Mouse (Mus musculus): ENCODE measurements around the gene Mapt. TPM values are rescaled to one million over a fixed set of nuclear protein-coding genes. Genes with fewer than 3 reads are reported as not detected.

Gene Mapt
- total RNA-seq, 2 experiments from 2014 or later, result 324 to 330 TPM

DNA sequence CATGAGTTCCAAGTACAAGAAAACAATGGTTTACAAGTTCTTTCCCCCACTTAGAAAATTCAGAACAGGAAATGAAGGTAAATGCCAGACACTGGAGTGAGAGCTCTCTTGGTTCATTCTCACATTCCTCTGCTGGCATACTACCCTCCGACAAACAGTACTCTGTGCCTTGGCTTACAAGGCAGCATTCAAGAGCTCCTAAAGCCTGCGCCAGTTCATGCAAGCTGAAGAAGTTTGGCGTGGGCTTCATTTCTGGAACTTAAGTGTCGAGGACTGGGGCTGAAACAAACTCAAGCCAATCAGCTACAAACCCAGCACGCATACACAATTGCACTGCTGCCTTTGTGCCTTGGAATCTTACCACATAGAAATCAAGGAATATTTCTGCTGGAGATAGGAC is 100.9 kb downstream of the Mapt start:
- no peak for DNase-seq (ENCODE audit: low spot score in 2 of 2)
- intact Hi-C loops (cut with DNase I), result loop anchor here (5.0 kb wide), 1 partner anchor 110 kb away; no protein-coding TSS in a partner anchor

DNA sequence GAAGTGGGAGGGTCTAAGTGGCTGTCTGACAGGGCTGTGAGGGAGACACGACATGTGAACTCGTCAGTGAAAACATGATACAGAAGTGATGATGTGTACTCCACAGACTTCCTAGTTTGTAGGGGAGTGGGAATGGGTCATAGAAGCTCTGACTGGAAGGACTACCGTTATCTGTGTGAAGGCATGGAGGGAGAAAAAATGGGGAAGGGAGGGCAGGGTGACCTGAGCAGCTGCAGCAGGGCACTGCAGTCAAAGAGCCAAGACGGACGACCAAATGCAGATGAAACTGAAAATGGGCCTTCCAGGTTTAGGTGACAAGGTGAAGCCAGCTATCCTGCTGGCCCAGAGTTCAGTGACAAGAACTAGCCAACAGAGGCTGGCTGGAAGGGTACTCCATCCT is 102.9 kb downstream of the Mapt start:
- intact Hi-C loops (cut with DNase I), result loop anchor here (5.0 kb wide), 1 partner anchor 108 kb away; no protein-coding TSS in a partner anchor
- no peak for DNase-seq (ENCODE audit: low spot score in 2 of 2)

DNA sequence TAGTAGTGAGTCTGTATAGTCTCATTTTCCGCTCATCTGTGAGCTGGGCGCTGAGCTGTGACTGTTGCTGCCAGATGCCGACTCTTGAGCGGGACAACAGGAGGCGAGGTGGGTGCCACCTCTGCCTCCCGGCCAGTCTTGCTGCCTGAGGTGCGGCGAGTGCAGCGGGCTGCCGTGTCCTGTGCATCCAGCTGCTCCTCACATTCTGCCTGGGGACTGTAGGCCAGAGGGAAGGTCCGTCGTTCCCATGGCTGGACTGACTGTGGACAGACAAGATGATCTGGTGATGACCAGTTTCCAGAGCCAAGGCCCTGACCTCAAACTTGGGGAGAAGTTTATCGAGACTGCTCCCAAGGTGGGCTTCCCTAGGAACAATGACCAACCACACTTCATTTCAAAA is 103.8 kb downstream of the Mapt start:
- intact Hi-C loops (cut with DNase I), result loop anchor here (5.0 kb wide), 1 partner anchor 107 kb away; no protein-coding TSS in a partner anchor

DNA sequence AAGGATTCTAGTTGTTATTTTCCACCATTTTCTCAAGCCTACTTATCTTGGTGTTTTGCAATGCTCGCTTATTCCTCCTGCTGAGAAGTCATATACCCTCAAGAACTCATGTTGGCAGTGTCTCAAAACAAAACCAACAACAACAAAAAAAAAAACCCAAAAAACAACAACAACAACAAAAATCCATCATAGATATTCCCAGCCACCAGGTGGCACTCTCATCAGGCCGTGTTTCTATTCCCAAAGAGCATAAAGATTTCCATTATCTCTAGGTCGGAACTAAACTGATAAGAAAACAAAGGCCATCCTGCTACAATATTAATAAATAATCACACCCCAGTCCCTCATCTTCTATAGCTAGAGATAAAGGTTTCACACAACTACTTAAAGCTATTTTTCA is 115.7 kb downstream of the Mapt start:
- no peak for DNase-seq (ENCODE audit: low spot score in 2 of 2)
- intact Hi-C loops (cut with DNase I), result loop anchor here (2.0 to 5.0 kb wide), 2 partner anchors 96 to 115 kb away; no protein-coding TSS in a partner anchor

More for the DNA sequence above, 103.8 kb downstream of the Mapt start:
- no peak for DNase-seq (ENCODE audit: low spot score in 2 of 2)

DNA sequence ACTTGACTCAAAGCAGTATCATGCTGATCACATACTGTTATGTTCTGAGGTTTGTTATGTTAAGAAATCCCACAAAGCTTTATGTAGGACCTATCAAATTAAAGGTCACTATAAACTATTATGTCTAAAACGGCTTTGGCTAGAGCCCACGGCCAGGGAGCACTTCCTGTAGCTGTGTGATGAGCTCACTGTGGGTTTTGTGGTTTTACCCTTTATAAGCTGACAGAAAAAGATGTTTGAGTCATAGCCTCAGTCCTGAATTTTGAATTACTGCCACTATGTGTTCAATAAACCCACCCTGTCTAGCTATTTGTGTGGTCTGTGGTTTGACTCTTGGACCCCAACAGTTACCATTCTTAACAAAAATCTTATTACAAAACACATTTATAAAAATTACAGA is 130.6 kb downstream of the Mapt start:
- no peak for DNase-seq (ENCODE audit: low spot score in 2 of 2)
- intact Hi-C loops (cut with DNase I), result no loop called here

DNA sequence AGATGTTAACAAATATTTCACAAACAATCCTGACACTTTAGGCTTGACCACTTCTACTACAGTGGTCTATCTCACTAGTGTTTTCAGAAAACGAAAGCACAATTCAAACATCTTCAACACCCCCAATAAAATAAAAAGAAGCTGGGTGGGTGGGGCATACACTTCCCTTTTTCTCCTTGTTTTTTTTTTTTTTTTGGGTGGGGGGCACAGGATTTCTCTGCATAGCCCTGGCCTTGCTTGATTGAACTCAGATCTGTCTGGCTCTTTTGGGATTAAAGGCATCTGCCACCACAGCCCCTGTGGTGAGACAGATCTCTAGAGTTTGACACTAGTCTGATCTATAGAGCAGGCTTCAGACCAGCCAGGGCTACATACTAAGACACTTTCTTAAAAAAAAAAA is 131.5 kb downstream of the Mapt start:
- DNase-seq (ENCODE audit: low spot score in 2 of 2), result no peak
- intact Hi-C loops (cut with DNase I), result no loop called here

DNA sequence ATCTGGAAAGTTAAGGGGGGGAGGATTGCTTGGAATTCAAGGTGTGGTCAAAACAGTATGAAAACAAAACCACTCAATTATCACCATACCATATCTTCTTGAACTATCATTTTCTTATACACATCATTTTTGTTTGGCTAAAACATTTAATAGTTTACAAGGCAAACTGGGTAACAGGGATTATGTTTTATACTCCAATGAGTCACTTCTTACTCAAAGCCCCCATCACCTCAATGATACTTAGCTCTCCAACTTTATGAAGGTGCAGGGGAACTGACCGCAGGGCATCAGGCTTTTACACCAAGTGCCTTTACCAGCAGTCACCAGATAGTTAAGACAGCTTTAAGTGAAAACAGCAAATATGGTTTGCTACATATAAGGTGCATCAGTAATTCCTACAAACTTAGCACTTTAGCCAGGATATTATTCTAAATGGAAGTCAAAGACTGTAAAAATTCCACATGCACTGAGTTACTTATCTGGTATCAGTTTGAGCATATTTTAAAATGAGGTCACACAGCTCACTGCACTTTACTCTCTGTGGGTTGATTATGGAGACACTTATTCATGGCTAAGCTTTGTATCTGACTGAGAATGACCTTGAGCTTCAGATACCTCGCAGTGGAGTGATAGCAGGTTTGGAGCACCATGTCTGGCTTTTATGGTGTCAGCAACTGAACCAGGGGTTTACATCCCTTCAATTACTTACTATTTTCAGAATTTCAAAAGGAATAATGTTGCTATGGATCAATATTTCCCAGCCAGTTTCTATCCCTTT is 132.8 kb downstream of the Mapt start:
- DNase-seq (ENCODE audit: low spot score in 2 of 2), result no peak
- intact Hi-C loops (cut with DNase I), result no loop called here

DNA sequence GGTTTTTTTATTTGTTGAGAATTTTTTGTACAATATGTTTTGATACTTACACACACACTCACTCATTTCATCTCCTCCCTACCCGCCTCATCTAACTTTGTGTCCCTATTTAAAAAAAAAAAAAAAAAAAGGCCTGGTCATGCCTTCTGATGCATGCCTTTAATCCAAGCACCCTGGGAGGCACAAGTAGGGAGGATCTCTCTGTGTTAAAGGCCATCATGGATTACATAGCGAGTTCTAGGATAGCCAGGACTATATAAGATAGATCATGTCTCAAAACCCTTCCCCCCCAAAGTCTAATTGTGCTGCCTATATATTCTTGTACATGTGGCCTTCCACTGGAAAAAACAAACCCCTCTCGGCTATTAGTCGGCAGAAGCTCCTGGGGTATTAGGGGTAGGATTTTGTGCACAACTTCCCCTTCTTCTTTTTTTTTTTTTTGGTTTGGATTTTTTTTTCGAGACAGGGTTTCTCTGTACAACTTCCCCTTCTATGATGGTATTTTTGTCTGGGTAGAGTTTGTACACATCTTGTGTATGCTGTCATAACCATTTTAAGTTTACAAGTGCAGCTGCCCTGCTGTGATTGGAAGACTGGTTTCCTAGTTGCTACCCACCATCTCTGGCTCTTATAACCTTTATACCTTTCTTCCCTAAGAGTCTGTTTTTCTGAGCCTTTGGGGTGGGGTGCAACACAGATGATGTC is 136.4 kb downstream of the Mapt start:
- intact Hi-C loops (cut with DNase I), result no loop called here

DNA sequence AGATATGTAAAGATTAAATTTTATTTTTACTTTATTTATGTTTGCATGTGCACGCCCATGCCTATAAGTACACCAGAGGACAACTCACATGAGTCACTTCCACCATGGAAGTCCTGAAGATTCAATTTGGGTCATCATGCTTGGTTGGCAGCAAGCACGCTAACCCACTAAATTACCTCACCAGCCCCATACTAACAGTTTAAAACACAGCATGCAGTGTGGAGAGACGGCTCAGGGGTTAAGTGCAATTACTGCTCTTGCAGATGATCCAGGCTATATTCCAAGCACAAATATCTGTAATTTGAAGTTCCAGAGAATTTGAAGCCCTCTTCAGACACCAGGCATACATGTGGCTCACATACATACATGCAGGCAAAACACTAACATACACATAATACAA is 145.1 kb downstream of the Mapt start:
- no peak for DNase-seq (ENCODE audit: low spot score in 2 of 2)
- intact Hi-C loops (cut with DNase I), result no loop called here

More for the DNA sequence above, 136.4 kb downstream of the Mapt start:
- no peak for DNase-seq (ENCODE audit: low spot score in 2 of 2)

DNA sequence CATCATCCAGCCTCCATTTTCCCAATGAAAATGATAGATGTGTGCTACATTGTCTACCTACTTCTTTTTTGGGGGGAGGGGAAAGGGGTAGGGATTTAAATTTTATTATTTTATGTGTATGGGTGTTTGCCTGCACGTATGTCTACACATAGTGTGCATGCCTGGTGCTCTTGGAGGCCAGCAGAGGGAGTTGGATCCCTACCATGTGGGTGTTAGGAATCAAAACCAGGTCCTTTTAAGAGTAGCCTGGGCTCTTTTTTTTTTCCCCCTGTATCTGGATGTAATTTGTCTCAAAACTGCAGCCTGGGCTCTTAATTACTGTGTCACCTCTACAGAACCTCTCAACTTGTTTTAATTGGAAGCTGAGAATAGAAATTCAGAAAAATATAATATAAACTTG is 148.4 kb downstream of the Mapt start:
- DNase-seq (ENCODE audit: low spot score in 2 of 2), result no peak
- intact Hi-C loops (cut with DNase I), result no loop called here

Small RNA genes lying within 50 kb of the gene (microRNA-seq; reads per million reads assigned to microRNA genes)
- gene Gm47310, result 0 reads per million in 2 experiments

Other genes starting within 250 kb of the Mapt start
- gene Crhr1, start 98.5 kb upstream of the Mapt start, total RNA-seq (2021), result 10 to 100 TPM; 40.3 to 45.1 TPM
- gene Sppl2c, start 45.1 kb upstream of the Mapt start, total RNA-seq (2021), result not detected
- gene Kansl1, start 237.5 kb downstream of the Mapt start, total RNA-seq (2021), result 10 to 100 TPM; 64.8 to 71.7 TPM